Mouse (Mus musculus) forebrain, postnatal 0 days (tissue): Measurements from ENCODE around the gene Krt84. TPM values are rescaled to one million over a fixed set of nuclear protein-coding genes. Genes with fewer than 3 reads are reported as not detected.

Experiments used
- ATAC-seq: fragments of 200-750 bp; cut with Nextera tagmentation; 2 replicates; pipeline ENCODE4 v1.8.0; 2017; ENCODE audit warnings: mild to moderate bottlenecking, moderate library complexity
- DNase-seq: peaks from one replicate; pipeline ENCODE4 v3.0.0-alpha.2; 2015
- H3K27ac ChIP-seq: fragments of 300-500 bp; sonication (generic); 2 replicates; pipeline ENCODE4 v1.5.1; 2014; ENCODE audit warnings: low read depth, mild to moderate bottlenecking, antibody characterized with exemption, low read length, moderate library complexity, mixed read lengths
- H3K27me3 ChIP-seq: fragments of 300-500 bp; sonication (generic); 2 replicates; pipeline ENCODE4 v1.6.1; 2014; ENCODE audit warnings: mild to moderate bottlenecking, low read length, mixed read lengths; ENCODE audit not compliant: insufficient read depth
- H3K36me3 ChIP-seq: fragments of 300-500 bp; sonication (generic); 2 replicates; pipeline ENCODE4 v1.6.1; 2014; ENCODE audit warnings: mild to moderate bottlenecking, moderate library complexity; ENCODE audit not compliant: insufficient read depth
- H3K4me1 ChIP-seq: fragments of 300-500 bp; sonication (generic); 2 replicates; pipeline ENCODE4 v1.6.1; 2014; ENCODE audit warnings: antibody characterized with exemption; ENCODE audit not compliant: insufficient read depth
- H3K4me2 ChIP-seq: fragments of 300-500 bp; sonication (generic); 2 replicates; pipeline ENCODE4 v1.6.1; 2014; ENCODE audit warnings: low read depth, mild to moderate bottlenecking, moderate library complexity
- H3K4me3 ChIP-seq: fragments of 300-500 bp; sonication (generic); 2 replicates; pipeline ENCODE4 v1.5.1; 2014; ENCODE audit warnings: low read depth, low read length, mixed read lengths
- H3K9ac ChIP-seq: fragments of 300-500 bp; sonication (generic); 2 replicates; pipeline ENCODE4 v1.6.1; 2014; ENCODE audit warnings: mild to moderate bottlenecking
- H3K9me3 ChIP-seq: fragments of 300-500 bp; sonication (generic); 2 replicates; pipeline ENCODE4 v1.6.1; 2016; ENCODE audit warnings: low read length
- CTCF ChIP-seq: sonication (generic); IDR thresholded peaks from 2 replicates; pipeline ENCODE4 v1.5.1; 2016; ENCODE audit warnings: antibody characterized with exemption, control low read depth, low read depth
- WGBS: fragments of 180-500 bp; shearing (Covaris S2); extraction: QIAGEN DNeasy Blood & Tissue Kit; methylation state at CpG from one replicate; pipeline ENCODE4 v1.1.7; 2014; 5-methylcytosine and 5-hydroxymethylcytosine counted together
- polyA plus RNA-seq: library from polyadenylated mRNA; unstranded; fragments of >200 nt; fragmentation: Nextera tagmentation; extraction: Ambion mirVana; gene quantifications from 2 replicates; pipeline ENCODE4 v1.2.1, GENCODE M21; 2015
- total RNA-seq: library from RNA; depleted of rRNA; stranded (reverse); fragments of >200 nt; gene quantifications from 2 replicates; pipeline ENCODE4 v1.2.3, GENCODE M21; 2014

The Krt84 gene
- total and polyA plus RNA-seq, 2 experiments from 2014 or later, result not detected

- H3K27ac ChIP-seq, result no peak overlapping the region
- TF ChIP-seq CTCF, result no peak
- H3K9me3 ChIP-seq, result no peaks in the 10 kb centered on the region
- no peaks in the 10 kb centered on the region for H3K27me3 ChIP-seq
- DNase-seq, result peak; percentile 17
- peak; percentile 63; the same call in 1 of the 2 replicates for ATAC-seq
- H3K4me3 ChIP-seq, result no peak overlapping the region
- H3K9ac ChIP-seq, result no peak overlapping the region
- H3K36me3 ChIP-seq, result no peaks in the 10 kb centered on the region
- H3K4me1 ChIP-seq, result no peaks in the 10 kb centered on the region
- H3K4me2 ChIP-seq, result peak overlapping the region; percentile 38
- WGBS, result under 1% methylated on average over 11 of the region's 11 CpGs
Observed at GRCm38 (mm10) chr15:101553169-101553568, 20.5 kb upstream of the Krt84 start.

GRCm38 (mm10) chr15:101552188-101552587 is 19.6 kb upstream of the Krt84 start:
- peak; percentile 24 for DNase-seq
- peak; percentile 25; the same call in 1 of the 2 replicates for ATAC-seq
- 70% methylated on average over 8 of the region's 8 CpGs for WGBS
- no peaks in the 10 kb centered on the region for H3K36me3 ChIP-seq
- TF ChIP-seq CTCF, result no peak
- no peaks in the 10 kb centered on the region for H3K27me3 ChIP-seq
- H3K27ac ChIP-seq, result no peak overlapping the region
- no peak overlapping the region for H3K4me3 ChIP-seq
- no peaks in the 10 kb centered on the region for H3K9me3 ChIP-seq
- no peaks in the 10 kb centered on the region for H3K4me1 ChIP-seq
- H3K9ac ChIP-seq, result no peak overlapping the region
- H3K4me2 ChIP-seq, result no peak overlapping the region

- no peak for TF ChIP-seq CTCF
- Histone ChIP-seq H3K9me3 (no peaks in the 10 kb centered on the region), H3K4me1 (no peaks in the 10 kb centered on the region), H3K27ac (no peak within 1 kb of the TSS), H3K4me3 (no peak within 1 kb of the TSS), H3K36me3 (no peaks in the 10 kb centered on the region), H3K9ac (no peak within 1 kb of the TSS), H3K4me2 (no peak within 1 kb of the TSS), H3K27me3 (no peaks in the 10 kb centered on the region)
- 86% methylated on average over 7 of the region's 7 CpGs for WGBS
- DNase-seq (no peak), ATAC-seq (no peak)
Observed at GRCm38 (mm10) chr15:101550567-101550966, 17.9 kb upstream of the Krt84 start, which contains the start of gene Krt82. Krt82 (minus strand) TSS chr15:101550667.

- H3K4me2 ChIP-seq, result no peak overlapping the region
- H3K9me3 ChIP-seq, result no peaks in the 10 kb centered on the region
- no peak for TF ChIP-seq CTCF
- ATAC-seq (peak; percentile 51), DNase-seq (no peak)
- no peak overlapping the region for H3K27ac ChIP-seq
- WGBS, result 57% methylated on average over 3 of the region's 3 CpGs
- no peak overlapping the region for H3K4me3 ChIP-seq
- no peaks in the 10 kb centered on the region for H3K4me1 ChIP-seq
- no peaks in the 10 kb centered on the region for H3K36me3 ChIP-seq
- H3K27me3 ChIP-seq, result no peaks in the 10 kb centered on the region
- no peak overlapping the region for H3K9ac ChIP-seq
Observed at GRCm38 (mm10) chr15:101544478-101544877, 11.9 kb upstream of the Krt84 start.

GRCm38 (mm10) chr15:101542543-101542942 is 9.9 kb upstream of the Krt84 start:
- ATAC-seq (no peak), DNase-seq (no peak)
- no peaks in the 10 kb centered on the region for H3K36me3 ChIP-seq
- H3K9ac ChIP-seq, result no peak overlapping the region
- no peak overlapping the region for H3K4me3 ChIP-seq
- 64% methylated on average over 9 of the region's 9 CpGs for WGBS
- H3K4me1 ChIP-seq, result no peaks in the 10 kb centered on the region
- no peak overlapping the region for H3K4me2 ChIP-seq
- no peak overlapping the region for H3K27ac ChIP-seq
- no peaks in the 10 kb centered on the region for H3K27me3 ChIP-seq
- no peak for TF ChIP-seq CTCF
- H3K9me3 ChIP-seq, result no peaks in the 10 kb centered on the region

GRCm38 (mm10) chr15:101538580-101538900 is 5.9 kb upstream of the Krt84 start:
- H3K36me3 ChIP-seq, result no peaks in the 10 kb centered on the region
- DNase-seq (no peak), ATAC-seq (no peak)
- no peak overlapping the region for H3K27ac ChIP-seq
- H3K4me2 ChIP-seq, result no peak overlapping the region
- H3K4me1 ChIP-seq, result no peaks in the 10 kb centered on the region
- no peak for TF ChIP-seq CTCF
- H3K27me3 ChIP-seq, result no peaks in the 10 kb centered on the region
- no peak overlapping the region for H3K9ac ChIP-seq
- no peak overlapping the region for H3K4me3 ChIP-seq
- H3K9me3 ChIP-seq, result no peaks in the 10 kb centered on the region
- WGBS, result 45% methylated on average over 4 of the region's 4 CpGs

GRCm38 (mm10) chr15:101537864-101538579 is 5.4 kb upstream of the Krt84 start:
- Histone ChIP-seq H3K9ac (no peak overlapping the region), H3K4me1 (no peaks in the 10 kb centered on the region), H3K9me3 (no peaks in the 10 kb centered on the region), H3K4me3 (no peak overlapping the region), H3K4me2 (no peak overlapping the region), H3K36me3 (no peaks in the 10 kb centered on the region), H3K27ac (no peak overlapping the region), H3K27me3 (no peaks in the 10 kb centered on the region)
- no peak for DNase-seq
- 44% methylated on average over 7 of the region's 7 CpGs for WGBS
- peak; percentile 26 for TF ChIP-seq CTCF
- no peak for ATAC-seq
